Mouse (Mus musculus): ENCODE measurements around the gene Hist2h2aa1. TPM values are rescaled to one million over a fixed set of nuclear protein-coding genes. Genes with fewer than 3 reads are reported as not detected.

The Hist2h2aa1 gene
- polyA plus RNA-seq, 1 experiment from 2014 or later = 17.7 TPM

Other genes starting within 250 kb of the Hist2h2aa1 start
- gene Plekho1, start 249.5 kb upstream of the Hist2h2aa1 start, polyA plus RNA-seq (2015; fragmentation: Nextera tagmentation; extraction: Ambion mirVana) = 28.0 and 30.1 TPM in 2 replicates
- 28.4 and 32.4 TPM in 2 replicates for gene Vps45, start 187.0 kb upstream of the Hist2h2aa1 start, polyA plus RNA-seq (2015; fragmentation: Nextera tagmentation; extraction: Ambion mirVana)
- gene Otud7b, start 141.0 kb upstream of the Hist2h2aa1 start, polyA plus RNA-seq (2015; fragmentation: Nextera tagmentation; extraction: Ambion mirVana) = 18.7 and 19.8 TPM in 2 replicates
- 20.0 and 20.2 TPM in 2 replicates for gene Mtmr11, start 83.5 kb upstream of the Hist2h2aa1 start, polyA plus RNA-seq (2015; fragmentation: Nextera tagmentation; extraction: Ambion mirVana)
- gene Sf3b4, start 73.2 kb upstream of the Hist2h2aa1 start, polyA plus RNA-seq (2015; fragmentation: Nextera tagmentation; extraction: Ambion mirVana) = 152 and 153 TPM in 2 replicates
- 6.0 and 7.4 TPM in 2 replicates for gene Sv2a, start 64.3 kb upstream of the Hist2h2aa1 start, polyA plus RNA-seq (2015; fragmentation: Nextera tagmentation; extraction: Ambion mirVana)
- gene Bola1, start 25.8 kb upstream of the Hist2h2aa1 start, polyA plus RNA-seq (2015; fragmentation: Nextera tagmentation; extraction: Ambion mirVana) = 59.5 and 60.7 TPM in 2 replicates
- 1.1 and 1.6 TPM in 2 replicates for gene Hist2h2ab, start 25.6 kb upstream of the Hist2h2aa1 start, polyA plus RNA-seq (2015; fragmentation: Nextera tagmentation; extraction: Ambion mirVana)
- 7.6 and 11.1 TPM in 2 replicates for gene Hist2h2ac, start 24.6 kb upstream of the Hist2h2aa1 start, polyA plus RNA-seq (2015; fragmentation: Nextera tagmentation; extraction: Ambion mirVana)
- gene Hist2h2be, start 24.4 kb upstream of the Hist2h2aa1 start, polyA plus RNA-seq (2015; fragmentation: Nextera tagmentation; extraction: Ambion mirVana) = 5.7 and 7.1 TPM in 2 replicates
- gene Hist2h3c2, start 6.4 kb upstream of the Hist2h2aa1 start, polyA plus RNA-seq (2015; fragmentation: Nextera tagmentation; extraction: Ambion mirVana) = 5.8 and 6.5 TPM in 2 replicates
- gene Hist2h2aa2, start 5.2 kb upstream of the Hist2h2aa1 start, polyA plus RNA-seq (2015; fragmentation: Nextera tagmentation; extraction: Ambion mirVana) = 39.6 and 41.9 TPM in 2 replicates
- 1.0 and 1.3 TPM in 2 replicates for gene Hist2h3c1, start 1.2 kb downstream of the Hist2h2aa1 start, polyA plus RNA-seq (2015; fragmentation: Nextera tagmentation; extraction: Ambion mirVana)
- 10.7 and 10.9 TPM in 2 replicates for gene Hist2h4, start 17.8 kb downstream of the Hist2h2aa1 start, polyA plus RNA-seq (2015; fragmentation: Nextera tagmentation; extraction: Ambion mirVana)
- 49.9 and 61.1 TPM in 2 replicates for gene Hist2h3b, start 23.2 kb downstream of the Hist2h2aa1 start, polyA plus RNA-seq (2015; fragmentation: Nextera tagmentation; extraction: Ambion mirVana)
- 6.5 and 9.2 TPM in 2 replicates for gene Hist2h2bb, start 24.3 kb downstream of the Hist2h2aa1 start, polyA plus RNA-seq (2015; fragmentation: Nextera tagmentation; extraction: Ambion mirVana)
- gene Fcgr1, start 48.5 kb downstream of the Hist2h2aa1 start, polyA plus RNA-seq (2015; fragmentation: Nextera tagmentation; extraction: Ambion mirVana) = 2.3 and 3.0 TPM in 2 replicates
- 0.14 and 0.20 TPM in 2 replicates for gene BC107364, start 206.8 kb downstream of the Hist2h2aa1 start, polyA plus RNA-seq (2015; fragmentation: Nextera tagmentation; extraction: Ambion mirVana)

Data from intestine, embryonic 15.5 days (tissue).